ENCODE assay signal across 22 mouse cellular contexts in the genomic region with DNA sequence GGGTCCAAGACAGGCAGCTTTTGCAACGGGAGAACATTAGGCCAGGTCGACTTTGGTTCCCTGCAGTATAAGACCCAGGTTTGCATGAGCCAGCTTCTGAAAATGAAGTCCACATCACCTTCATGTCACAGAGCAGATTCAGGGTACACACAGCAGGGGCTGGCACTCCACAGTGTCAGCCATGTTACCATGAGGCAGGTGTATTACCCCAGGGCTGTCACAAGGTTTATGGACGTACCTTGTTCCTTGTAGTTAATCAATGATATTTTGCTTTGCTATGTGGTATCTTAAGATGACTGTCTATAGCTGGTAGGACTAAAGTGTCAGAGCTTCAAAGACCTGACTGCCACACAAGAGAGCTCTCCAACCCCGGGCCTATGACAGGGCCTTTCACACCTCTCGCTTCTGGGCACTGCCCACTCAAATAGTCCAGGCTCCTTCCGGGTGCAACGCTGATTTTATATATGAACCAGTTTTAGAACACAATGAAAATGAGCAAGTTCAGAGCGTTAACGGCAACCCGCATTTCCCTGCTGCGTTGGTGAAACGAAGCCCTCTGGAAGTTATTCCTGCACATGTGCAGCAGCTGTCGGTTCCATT. TPM values are rescaled to one million over a fixed set of nuclear protein-coding genes. Genes with fewer than 3 reads are reported as not detected.
DNase-seq lines count a peak whose midpoint lies in the region; ATAC-seq and TF ChIP-seq lines count a peak whose summit lies in the region.
"Had no signal": no experiment of that assay in that cellular context is flagged by ENCODE, and none has a peak within 500 bp of the region (broad histone marks: within the 10 kb centered on the region; RNA-seq: fewer than 3 reads in every experiment).

No protein-coding gene starts in this region.

- H3K4me1 ChIP-seq in liver, embryonic 11.5 days (replicated peaks; ENCODE audit: control insufficient read depth, insufficient read depth, low read length) = no peaks in the 10 kb centered on the region
- H3K4me1 ChIP-seq in liver, postnatal 0 days (ENCODE audit: insufficient read depth) = peaks cover 20% of the 10 kb centered on the region
- peaks cover 62% of the 10 kb centered on the region for H3K4me1 ChIP-seq in bone marrow macrophage, adult 2 months (ENCODE audit: control insufficient read depth, insufficient read depth, low read length)
- peaks cover 6% of the 10 kb centered on the region; the same call in 1 of the 2 replicates for H3K4me1 ChIP-seq in intestine, embryonic 15.5 days (replicated peaks)

- 0 out of 2 replicates have a peak, but pooled peaks have one; percentile 18 for ATAC-seq in liver, embryonic 11.5 days (replicated peaks; ENCODE audit: low FRiP score)
- no peak for ATAC-seq in liver, postnatal 0 days
- peak; percentile 62; the same call in 1 of the 2 replicates for ATAC-seq in intestine, embryonic 15.5 days
- ATAC-seq: CD4-positive, CD25-positive, alpha-beta regulatory T cell, adult 4 months; forebrain, embryonic 15.5 days; hindbrain, embryonic 16.5 days had no signal

- no peak overlapping the region for H3K4me2 ChIP-seq in liver, embryonic 11.5 days
- H3K4me2 ChIP-seq in liver, postnatal 0 days (ENCODE audit: low read depth, low read length) = no peak overlapping the region
- H3K4me2 ChIP-seq in intestine, embryonic 15.5 days (replicated peaks) = no peak overlapping the region
- H3K4me2 ChIP-seq: embryonic facial prominence, embryonic 13.5 days; forebrain, embryonic 12.5 days; forebrain, embryonic 15.5 days; heart, embryonic 11.5 days; hindbrain, embryonic 12.5 days had no signal

- no peaks in the 10 kb centered on the region for H3K27me3 ChIP-seq in liver, embryonic 11.5 days (replicated peaks; ENCODE audit: control insufficient read depth, insufficient read depth, low read length)
- no peaks in the 10 kb centered on the region for H3K27me3 ChIP-seq in liver, postnatal 0 days (ENCODE audit: insufficient read depth, low read length)
- H3K27me3 ChIP-seq in intestine, embryonic 15.5 days (replicated peaks) = no peaks in the 10 kb centered on the region
- H3K27me3 ChIP-seq: embryonic facial prominence, embryonic 13.5 days; forebrain, embryonic 12.5 days; forebrain, embryonic 15.5 days; hindbrain, embryonic 12.5 days had no signal

- H3K9ac ChIP-seq in liver, embryonic 11.5 days (ENCODE audit: low read depth, low read length) = no peak overlapping the region
- no peak overlapping the region for H3K9ac ChIP-seq in liver, postnatal 0 days (replicated peaks)
- no peak overlapping the region for H3K9ac ChIP-seq in intestine, embryonic 15.5 days
- H3K9ac ChIP-seq: embryonic facial prominence, embryonic 13.5 days; forebrain, embryonic 12.5 days; forebrain, embryonic 15.5 days; hindbrain, embryonic 12.5 days had no signal

- no peak for DNase-seq in liver, embryonic 11.5 days (ENCODE audit: low spot score)
- no peak for DNase-seq in liver, postnatal 0 days
- DNase-seq in retina, postnatal 1 day = no peak
- no peak for DNase-seq in right cerebral cortex, adult 18-20 months
- DNase-seq in thymus, postnatal 14 days = no peak
- DNase-seq: adrenal gland, adult 2 months; adrenal gland, postnatal 14 days; cerebellum, adult 11-12 months; cerebellum, adult 8-10 months; cerebellum, postnatal 10 days; gastrocnemius, postnatal 25 days had no signal

- 90% methylated on average over 13 of the region's 13 CpGs for WGBS in liver, embryonic 11.5 days
- WGBS in liver, postnatal 0 days (ENCODE audit: insufficient replicate concordance) = 85% methylated on average over 13 of the region's 13 CpGs
- WGBS in intestine, embryonic 15.5 days = 88% methylated on average over 13 of the region's 13 CpGs
- 90% methylated on average over 9 of the region's 13 CpGs for WGBS in macrophage (ENCODE audit: missing documents)

- no peak for TF ChIP-seq CTCF in liver, postnatal 0 days (IDR thresholded peaks at IDR 0.05; ENCODE audit: low read depth)
- TF ChIP-seq CTCF in bone marrow macrophage, adult 2 months (IDR thresholded peaks at IDR 0.05; ENCODE audit: low read depth, low read length) = no peak

- H3K27ac ChIP-seq in liver, embryonic 11.5 days (ENCODE audit: low read depth, low read length) = no peak overlapping the region
- no peak overlapping the region for H3K27ac ChIP-seq in liver, postnatal 0 days (ENCODE audit: low read depth)
- H3K27ac ChIP-seq in bone marrow macrophage, adult 2 months (ENCODE audit: insufficient read depth, low read depth, low read length) = peak overlapping the region; percentile 97
- no peak overlapping the region for H3K27ac ChIP-seq in intestine, embryonic 15.5 days
- peak overlapping the region; percentile 98; the same call in 1 of the 2 replicates for H3K27ac ChIP-seq in macrophage
- H3K27ac ChIP-seq: embryonic facial prominence, embryonic 13.5 days; forebrain, embryonic 12.5 days; forebrain, embryonic 15.5 days; hindbrain, embryonic 12.5 days had no signal

- H3K36me3 ChIP-seq in liver, embryonic 11.5 days (ENCODE audit: control insufficient read depth, insufficient read depth, low read length) = peaks cover 12% of the 10 kb centered on the region; the same call in 1 of the 2 replicates
- peaks cover 34% of the 10 kb centered on the region for H3K36me3 ChIP-seq in liver, postnatal 0 days (replicated peaks; ENCODE audit: insufficient read depth, low read length)
- 0 out of 2 replicates have a peak, but pooled peaks cover 4% of the 10 kb centered on the region for H3K36me3 ChIP-seq in intestine, embryonic 15.5 days
- peaks cover 36% of the 10 kb centered on the region for H3K36me3 ChIP-seq in macrophage (ENCODE audit: inconsistent target)

- H3K4me3 ChIP-seq in liver, embryonic 11.5 days (ENCODE audit: low read depth, low read length) = no peak overlapping the region
- H3K4me3 ChIP-seq in liver, postnatal 0 days (ENCODE audit: low read depth, low read length) = no peak overlapping the region
- H3K4me3 ChIP-seq in bone marrow macrophage, adult 2 months (ENCODE audit: insufficient read depth, low read length) = no peak overlapping the region
- H3K4me3 ChIP-seq in intestine, embryonic 15.5 days (replicated peaks) = no peak overlapping the region
- no peak overlapping the region for H3K4me3 ChIP-seq in macrophage (ENCODE audit: inconsistent target)
- H3K4me3 ChIP-seq: embryonic facial prominence, embryonic 13.5 days; erythroblast, embryonic 14.5 days; forebrain, embryonic 12.5 days; forebrain, embryonic 15.5 days; hindbrain, embryonic 12.5 days had no signal

- peaks cover 82% of the 10 kb centered on the region for H3K79me2 ChIP-seq in macrophage (ENCODE audit: inconsistent target)

- TF ChIP-seq POLR2A in bone marrow macrophage, adult 2 months (IDR thresholded peaks at IDR 0.05; ENCODE audit: borderline replicate concordance, low read depth, low read length) = no peak

- no peaks in the 10 kb centered on the region for H3K9me3 ChIP-seq in liver, embryonic 11.5 days (ENCODE audit: control insufficient read depth, low read length)
- no peaks in the 10 kb centered on the region for H3K9me3 ChIP-seq in liver, postnatal 0 days (ENCODE audit: low read length)
- no peaks in the 10 kb centered on the region for H3K9me3 ChIP-seq in intestine, embryonic 15.5 days
- H3K9me3 ChIP-seq: embryonic facial prominence, embryonic 13.5 days; forebrain, embryonic 12.5 days; forebrain, embryonic 15.5 days; hindbrain, embryonic 12.5 days had no signal

- TF ChIP-seq EP300 in liver, postnatal 0 days (IDR thresholded peaks at IDR 0.05; ENCODE audit: low read depth) = no peak

RNA-seq across cellular contexts. Expression of gene Otulin, which starts 31.6 kb away (rescaled TPM):
- polyA plus RNA-seq in liver, embryonic 11.5 days (2014; fragmentation: Nextera tagmentation; extraction: Ambion mirVana) = 45.9 and 47.5 TPM in 2 replicates
- polyA plus RNA-seq in liver, postnatal 0 days (2015; fragmentation: Nextera tagmentation; extraction: Ambion mirVana) = 20.8 and 23.5 TPM in 2 replicates
- 98.6 and 100 TPM in 2 replicates for polyA plus RNA-seq in bone marrow macrophage, adult 2 months (2012; ENCODE audit: insufficient read depth, insufficient read length, missing spikeins)
- polyA plus RNA-seq in intestine, embryonic 15.5 days (2015; fragmentation: Nextera tagmentation; extraction: Ambion mirVana) = 31.3 and 32.8 TPM in 2 replicates
- total RNA-seq in macrophage (2018; cell fraction: chromatin; rRNA removed) = 100 to 1,000 TPM in 2 of 26 experiments, 10 to 100 TPM in 24; 33.5 to 108 (median 60.6) TPM
- total RNA-seq in macrophage (2018; cell fraction: cytosol; rRNA removed) = 10 to 100 TPM; 41.1 to 67.8 (median 52.0) TPM
- 100 to 1,000 TPM in 3 of 26 experiments, 10 to 100 TPM in 23; 40.5 to 114 (median 67.3) TPM for total RNA-seq in macrophage (2018; cell fraction: nucleus; rRNA removed)
- polyA plus RNA-seq in macrophage (2018) = 43.1 to 52.3 TPM (median 48.8 TPM) in 3 replicates

Comparison
In these comparisons a context has a peak if more than half of its experiments do, and no peak if none do; other contexts are left out.
1. H3K27ac ChIP-seq: peak in bone marrow macrophage, adult 2 months (single experiment) and macrophage (single experiment); none in liver, embryonic 11.5 days (single experiment), liver, postnatal 0 days (single experiment) and intestine, embryonic 15.5 days (single experiment).